Mouse (Mus musculus) myocyte (in vitro differentiated cells): ENCODE measurements at regions not wholly inside any gene's neighbourhood (a gene's known extent, or its start where the extent isn't known, plus 50 kb on each side); places are given as distances from the start of the nearest gene placed in this dataset.

Source experiments
- H3K27me3 ChIP-seq: one replicate; pipeline ENCODE4 v1.6.1; 2011; ENCODE audit not compliant: control insufficient read depth, insufficient read depth, insufficient read length
- H3K36me3 ChIP-seq: one replicate; pipeline ENCODE4 v1.6.1; 2011; ENCODE audit not compliant: control insufficient read depth, insufficient read depth
- H3K4me2 ChIP-seq: one replicate; pipeline ENCODE4 v1.6.1; 2011; ENCODE audit warnings: low read depth, control low read depth
- H3K4me3 ChIP-seq: one replicate; pipeline ENCODE4 v1.5.1; 2011; ENCODE audit warnings: mild to moderate bottlenecking, control low read depth, moderate library complexity
- H3K79me2 ChIP-seq: one replicate; pipeline ENCODE4 v1.6.1; 2011; ENCODE audit not compliant: control insufficient read depth, insufficient read depth
- H3ac ChIP-seq: one replicate; pipeline ENCODE4 v1.6.1; 2011; ENCODE audit not compliant: control insufficient read depth, insufficient read length
- CEBPB ChIP-seq: IDR thresholded peaks from 2 replicates; pipeline ENCODE4 v1.6.1; 2011; ENCODE audit warnings: mild to moderate bottlenecking, moderate library complexity; ENCODE audit not compliant: poor library complexity, insufficient read depth, severe bottlenecking
- E2F4 ChIP-seq: IDR thresholded peaks from one replicate; pipeline ENCODE4 v1.6.1; 2011; ENCODE audit warnings: mild to moderate bottlenecking, control low read depth, moderate library complexity; ENCODE audit not compliant: insufficient read depth
- MAX ChIP-seq: IDR thresholded peaks from one replicate; pipeline ENCODE4 v1.6.1; 2011; ENCODE audit warnings: low read depth, mild to moderate bottlenecking, control low read depth
- MYOD1 ChIP-seq, 3 experiments: IDR thresholded peaks; one replicate each; pipeline ENCODE4 v1.6.1; 2011; ENCODE audit warnings: control low read depth in 2 of 3, low read depth in 2 of 3, mild to moderate bottlenecking in 2 of 3, moderate library complexity in 1 of 3; ENCODE audit not compliant: insufficient read length in 2 of 3, control insufficient read depth in 1 of 3
- MYOG ChIP-seq, 3 experiments: IDR thresholded peaks; one replicate each; pipeline ENCODE4 v1.6.1; 2011; ENCODE audit warnings: control low read depth in 2 of 3, low read depth in 2 of 3, mild to moderate bottlenecking in 2 of 3; ENCODE audit not compliant: insufficient read length in 2 of 3, control insufficient read depth in 1 of 3, insufficient read depth in 1 of 3
- POLR2A ChIP-seq: IDR thresholded peaks from one replicate; pipeline ENCODE4 v1.6.1; 2011; ENCODE audit warnings: low read depth, mild to moderate bottlenecking, control low read depth, moderate library complexity; ENCODE audit not compliant: insufficient read length
- POLR2AphosphoS2 ChIP-seq: IDR thresholded peaks from one replicate; pipeline ENCODE4 v1.6.1; 2011; ENCODE audit warnings: low read depth, control low read depth; ENCODE audit not compliant: insufficient read length
- REST ChIP-seq: IDR thresholded peaks from one replicate; pipeline ENCODE4 v1.6.1; 2011; ENCODE audit warnings: mild to moderate bottlenecking, control low read depth, moderate library complexity; ENCODE audit not compliant: insufficient read depth, insufficient read length
- SRF ChIP-seq: IDR thresholded peaks from one replicate; pipeline ENCODE4 v1.6.1; 2011; ENCODE audit warnings: low read depth; ENCODE audit not compliant: control insufficient read depth, insufficient read length
- TCF12 ChIP-seq: IDR thresholded peaks from one replicate; pipeline ENCODE4 v1.6.1; 2011; ENCODE audit warnings: mild to moderate bottlenecking, control low read depth; ENCODE audit not compliant: poor library complexity, insufficient read depth, severe bottlenecking
- TCF3 ChIP-seq: IDR thresholded peaks from one replicate; pipeline ENCODE4 v1.6.1; 2011; ENCODE audit warnings: low read depth, control low read depth; ENCODE audit not compliant: insufficient read length
- USF1 ChIP-seq: IDR thresholded peaks from one replicate; pipeline ENCODE4 v1.6.1; 2011; ENCODE audit warnings: low read depth, mild to moderate bottlenecking, control low read depth, moderate library complexity

DNA sequence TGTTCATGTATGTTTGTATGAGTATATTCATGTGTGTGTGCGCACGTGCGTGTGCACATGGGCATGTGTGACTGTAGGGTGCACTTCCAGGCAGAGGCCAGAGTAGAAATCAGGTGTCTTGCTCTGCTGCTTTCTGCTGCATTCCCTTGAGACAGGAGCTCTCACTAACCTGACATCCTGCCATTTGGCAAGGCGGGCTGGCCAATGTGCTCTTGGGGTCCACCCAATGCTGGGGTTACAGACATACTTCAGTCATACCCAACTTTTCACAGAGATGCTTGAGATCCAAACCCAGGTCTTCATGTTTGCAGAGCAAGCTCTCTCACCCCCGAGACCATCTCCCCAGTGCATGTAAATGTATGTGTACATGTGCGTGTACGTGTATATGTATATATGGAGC, 120.2 kb upstream of the Mvb12b start:
- Histone ChIP-seq H3K4me2 (no peak overlapping the region), H3K27me3 (peaks cover 16% of the 10 kb centered on the region), H3K79me2 (no peaks in the 10 kb centered on the region), H3K4me3 (no peak overlapping the region), H3K36me3 (no peaks in the 10 kb centered on the region), H3ac (no peak overlapping the region)
- TF ChIP-seq MAX (no peak), TCF12 (no peak), POLR2A (no peak), SRF (no peak), MYOD1 (IDR thresholded peaks at IDR 0.05; ENCODE audit: control insufficient read depth in 1 of 3, insufficient read length in 2 of 3, low read depth in 2 of 3) (no peak), USF1 (no peak), POLR2AphosphoS2 (no peak), E2F4 (no peak), REST (no peak), CEBPB (no peak), MYOG (IDR thresholded peaks at IDR 0.05; ENCODE audit: control insufficient read depth in 1 of 3, insufficient read depth in 1 of 3, insufficient read length in 2 of 3, low read depth in 2 of 3) (no peak), TCF3 (no peak)

GRCm38 (mm10) chr2:33997106-33997505, 109.4 kb upstream of the Mvb12b start:
- Histone ChIP-seq H3ac (no peak overlapping the region), H3K4me2 (no peak overlapping the region), H3K79me2 (no peaks in the 10 kb centered on the region), H3K36me3 (no peaks in the 10 kb centered on the region), H3K4me3 (no peak overlapping the region), H3K27me3 (no peaks in the 10 kb centered on the region)
- no peak for TF ChIP-seq MYOG (IDR thresholded peaks at IDR 0.05; ENCODE audit: control insufficient read depth in 1 of 3, insufficient read depth in 1 of 3, insufficient read length in 2 of 3, low read depth in 2 of 3)
- no peak for TF ChIP-seq MAX
- no peak for TF ChIP-seq SRF
- TF ChIP-seq TCF12: no peak
- TF ChIP-seq POLR2AphosphoS2: no peak

DNA sequence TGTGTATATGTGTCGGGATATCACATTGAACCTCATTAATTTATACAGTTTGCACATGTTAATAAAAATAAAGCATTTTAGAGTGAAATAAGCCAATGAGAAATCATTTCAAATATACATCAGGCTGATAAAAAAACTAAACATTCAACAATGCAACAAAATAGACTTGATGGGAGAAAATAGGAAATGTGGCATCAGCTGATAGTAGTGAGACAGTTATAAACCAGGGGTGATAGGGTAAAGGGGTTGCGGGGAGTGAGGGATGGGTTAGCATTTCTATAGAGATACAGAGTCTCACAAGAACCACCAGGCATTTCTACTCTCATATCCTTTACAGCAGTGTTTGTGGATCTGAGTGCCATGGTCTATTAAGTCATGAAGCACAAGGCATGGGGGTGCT, 108.6 kb upstream of the Mvb12b start:
- TF ChIP-seq TCF3: no peak
- TF ChIP-seq MYOG (IDR thresholded peaks at IDR 0.05; ENCODE audit: control insufficient read depth in 1 of 3, insufficient read depth in 1 of 3, insufficient read length in 2 of 3, low read depth in 2 of 3): no peak
- no peak for TF ChIP-seq MAX
- TF ChIP-seq MYOD1 (IDR thresholded peaks at IDR 0.05; ENCODE audit: control insufficient read depth in 1 of 3, insufficient read length in 2 of 3, low read depth in 2 of 3): no peak
- no peak for TF ChIP-seq SRF
- no peak for TF ChIP-seq POLR2A
- TF ChIP-seq USF1: no peak
- TF ChIP-seq REST: no peak
- TF ChIP-seq E2F4: no peak
- TF ChIP-seq CEBPB: no peak
- TF ChIP-seq TCF12: no peak
- TF ChIP-seq POLR2AphosphoS2: no peak
- Histone ChIP-seq H3K4me2 (no peak overlapping the region), H3ac (no peak overlapping the region), H3K79me2 (no peaks in the 10 kb centered on the region), H3K4me3 (no peak overlapping the region), H3K27me3 (no peaks in the 10 kb centered on the region), H3K36me3 (no peaks in the 10 kb centered on the region)

DNA sequence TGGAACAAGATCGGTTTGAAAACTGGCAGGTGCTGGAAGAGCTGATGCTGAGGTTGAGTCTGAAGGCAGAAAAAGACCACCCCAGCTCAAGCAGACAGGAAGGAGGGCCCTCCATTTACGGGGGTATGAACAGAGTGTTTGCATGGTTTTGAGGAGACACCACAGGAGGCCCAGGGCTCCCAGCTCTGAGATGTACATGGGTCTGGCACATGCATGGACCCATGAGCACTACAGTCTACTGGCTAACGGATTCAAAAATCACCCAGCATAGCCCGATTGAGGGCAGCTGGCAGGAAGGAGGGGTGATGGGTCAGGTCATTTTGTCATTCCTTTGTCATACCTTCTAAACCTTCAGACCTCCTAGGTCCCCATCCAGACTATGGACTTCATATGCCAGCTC, 103.6 kb upstream of the Mvb12b start:
- no peak overlapping the region for H3K4me2 ChIP-seq
- peaks cover 15% of the 10 kb centered on the region for H3K27me3 ChIP-seq
- no peak overlapping the region for H3ac ChIP-seq
- H3K4me3 ChIP-seq: no peak overlapping the region
- H3K79me2 ChIP-seq: no peaks in the 10 kb centered on the region
- no peak for TF ChIP-seq MAX
- no peak for TF ChIP-seq REST
- no peak for TF ChIP-seq MYOG (IDR thresholded peaks at IDR 0.05; ENCODE audit: control insufficient read depth in 1 of 3, insufficient read depth in 1 of 3, insufficient read length in 2 of 3, low read depth in 2 of 3)
- TF ChIP-seq CEBPB: no peak
- TF ChIP-seq POLR2A: no peak
- TF ChIP-seq POLR2AphosphoS2: no peak
- no peak for TF ChIP-seq USF1
- no peak for TF ChIP-seq MYOD1 (IDR thresholded peaks at IDR 0.05; ENCODE audit: control insufficient read depth in 1 of 3, insufficient read length in 2 of 3, low read depth in 2 of 3)
- no peak for TF ChIP-seq TCF12
- TF ChIP-seq SRF: no peak
- no peak for TF ChIP-seq E2F4
- no peak for TF ChIP-seq TCF3
- H3K36me3 ChIP-seq: no peaks in the 10 kb centered on the region

GRCm38 (mm10) chr2:33990711-33991110, 103.0 kb upstream of the Mvb12b start:
- Histone ChIP-seq H3K79me2 (no peaks in the 10 kb centered on the region), H3ac (no peak overlapping the region), H3K4me2 (no peak overlapping the region), H3K36me3 (no peaks in the 10 kb centered on the region), H3K27me3 (peaks cover 15% of the 10 kb centered on the region), H3K4me3 (no peak overlapping the region)
- TF ChIP-seq TCF12 (no peak), TCF3 (no peak), MYOG (IDR thresholded peaks at IDR 0.05; ENCODE audit: control insufficient read depth in 1 of 3, insufficient read depth in 1 of 3, insufficient read length in 2 of 3, low read depth in 2 of 3) (no peak), POLR2AphosphoS2 (no peak), CEBPB (no peak)
